Mouse (Mus musculus) megakaryocyte, adult 5-6 weeks (primary cell): ENCODE results near the gene Dlg1. TPM values are rescaled to one million over a fixed set of nuclear protein-coding genes. Genes with fewer than 3 reads are reported as not detected.
A peak's percentile ranks its signal among the peaks of the same experiment; 100 is the strongest.
"Not testable (repeated sequence)": the region's sequence is repeated elsewhere in the genome, so short reads cannot be mapped to it uniquely, and the experiment has no call there.

Source experiments
- ATAC-seq: 2 replicates; pipeline ENCODE4 v1.8.0; 2016; ENCODE audit warnings: mild to moderate bottlenecking, inconsistent platforms; ENCODE audit not compliant: poor library complexity, severe bottlenecking
- total RNA-seq, 2 experiments: library from RNA; stranded (forward) in 1 of 2; stranded (reverse) in 1 of 2; fragments of 153-499, 151-499 nt in 1 of 2; fragments of 221-1000, 200-1000 nt in 1 of 2; gene quantifications; 2 replicates each; pipeline versions ENCODE4 v1.2.3 to v1.2.4; 2015 to 2017

The Dlg1 gene
- total RNA-seq, 2 experiments from 2014 or later, result 22.4 to 48.1 TPM

- not testable (repeated sequence) for ATAC-seq
Observed at GRCm38 (mm10) chr16:31730971-31731370, 67.7 kb downstream of the Dlg1 start.

DNA sequence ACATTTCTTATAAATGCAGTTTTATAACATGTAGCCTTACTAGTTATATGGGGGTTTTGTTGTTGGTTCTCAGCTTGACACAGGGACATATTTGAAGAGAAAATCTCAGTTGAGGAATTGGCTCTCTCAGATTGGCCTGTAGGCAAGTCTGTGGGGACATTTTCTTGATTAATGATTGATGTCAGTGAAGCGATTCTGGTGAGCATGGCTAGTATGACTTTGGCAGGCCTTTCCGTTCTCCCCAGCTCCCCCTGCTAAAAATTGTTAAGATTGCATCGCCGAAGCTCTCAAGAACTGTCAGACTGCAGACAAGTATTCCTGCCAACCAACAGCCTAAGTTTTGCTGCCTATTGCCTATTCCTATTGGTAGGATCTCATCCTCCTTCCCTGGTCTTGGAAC, 73.8 kb downstream of the Dlg1 start:
- no peak for ATAC-seq

- ATAC-seq, result no peak
Observed at GRCm38 (mm10) chr16:31737761-31738160, 74.5 kb downstream of the Dlg1 start.

DNA sequence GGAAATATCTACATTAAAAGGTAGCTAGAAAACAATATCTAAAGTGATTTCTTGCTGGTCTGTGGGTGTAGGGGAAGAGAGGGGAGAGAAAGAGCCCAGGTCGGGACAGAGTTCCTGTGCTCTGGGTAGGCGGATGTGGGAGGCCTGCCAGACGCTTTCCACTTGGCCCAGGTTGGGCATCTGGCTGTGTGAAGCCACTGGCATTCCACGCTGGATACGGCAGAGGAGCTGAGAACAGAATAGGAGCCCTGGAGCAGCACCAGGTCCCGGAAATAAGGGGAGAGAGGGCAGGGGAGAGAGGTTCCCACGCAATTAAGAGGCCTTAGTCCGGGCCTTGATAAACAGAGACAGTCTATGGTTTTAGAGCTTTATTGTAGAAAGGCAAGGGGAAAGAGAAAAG, 77.0 kb downstream of the Dlg1 start:
- no peak for ATAC-seq

DNA sequence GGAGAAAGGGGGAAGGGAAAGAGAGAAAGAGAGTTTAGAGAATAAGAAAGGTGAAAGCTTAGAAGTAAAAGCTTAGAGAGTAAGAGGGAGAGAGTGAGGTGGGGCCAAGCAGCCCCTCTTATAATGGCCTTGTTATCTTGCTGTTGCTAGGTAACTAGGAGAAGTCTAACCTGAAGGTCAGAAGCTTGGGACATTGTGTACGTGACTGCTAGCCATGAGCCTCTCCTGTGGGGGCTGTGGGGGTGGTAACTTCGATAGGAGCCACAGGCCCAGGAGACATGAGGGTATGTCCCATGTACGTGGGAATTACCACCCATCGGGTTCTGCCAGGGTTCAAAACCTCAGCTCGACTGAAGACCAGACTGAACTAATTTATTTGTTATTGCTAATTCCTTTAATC, 77.5 kb downstream of the Dlg1 start:
- no peak for ATAC-seq

DNA sequence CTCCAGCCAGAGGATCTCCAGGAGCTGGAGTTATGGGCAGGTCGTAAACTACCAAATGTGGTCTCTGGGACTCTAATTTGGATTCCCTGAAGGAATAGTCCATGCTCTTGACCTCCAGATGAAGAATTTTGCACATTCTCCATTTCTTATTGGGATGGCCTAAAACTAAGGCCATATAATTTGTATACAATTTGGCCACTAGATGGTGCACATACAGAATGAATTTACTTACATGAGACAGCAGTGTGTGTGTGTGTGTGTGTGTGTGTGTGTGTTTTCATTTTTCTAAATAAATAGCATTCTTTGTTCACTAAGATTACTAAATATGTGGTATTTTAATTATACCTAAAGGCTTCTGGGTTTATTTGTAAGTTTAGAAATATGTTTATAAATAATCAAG, 87.3 kb downstream of the Dlg1 start:
- no peak for ATAC-seq

DNA sequence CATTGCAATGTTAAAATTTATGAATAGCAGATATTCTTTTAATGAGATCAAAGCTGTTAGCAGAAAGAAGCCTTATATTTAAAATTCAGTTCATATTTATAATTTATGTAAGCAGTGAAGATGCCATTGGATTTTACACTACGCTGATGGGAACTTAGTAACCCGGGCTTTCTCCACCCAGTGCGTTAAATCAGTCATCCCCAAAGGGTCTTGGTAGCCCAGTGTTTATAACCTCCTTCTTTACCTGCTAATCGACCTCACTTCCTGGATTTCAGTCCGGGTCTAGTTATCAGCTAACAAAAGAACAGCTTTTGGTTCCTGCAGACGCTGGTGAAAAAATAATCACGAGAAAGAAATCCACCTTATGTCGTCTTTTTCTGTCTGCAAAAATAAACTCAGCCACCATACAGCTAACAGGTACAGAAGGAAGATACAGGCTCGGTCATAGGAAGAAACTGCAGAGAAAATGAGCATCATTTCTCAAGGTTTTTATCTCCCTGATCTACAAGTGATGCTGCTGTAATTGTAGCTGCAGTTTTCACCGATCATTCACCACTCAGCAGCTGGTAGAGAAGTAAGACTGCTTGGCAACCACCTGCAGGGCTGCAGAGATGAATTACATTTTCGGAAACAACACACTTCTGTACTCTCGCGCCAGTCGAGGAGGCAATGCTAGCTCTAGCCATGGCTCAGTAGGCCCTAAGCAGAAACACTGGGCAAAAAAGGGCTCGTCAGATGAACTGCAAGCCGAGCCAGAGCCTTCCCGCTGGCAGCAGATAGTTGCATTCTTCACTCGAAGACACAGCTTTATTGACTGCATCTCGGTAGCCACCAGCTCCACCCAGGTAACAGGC, 91.2 kb downstream of the Dlg1 start:
- 0 out of 2 replicates have a peak, but pooled peaks have one; percentile 15 for ATAC-seq

DNA sequence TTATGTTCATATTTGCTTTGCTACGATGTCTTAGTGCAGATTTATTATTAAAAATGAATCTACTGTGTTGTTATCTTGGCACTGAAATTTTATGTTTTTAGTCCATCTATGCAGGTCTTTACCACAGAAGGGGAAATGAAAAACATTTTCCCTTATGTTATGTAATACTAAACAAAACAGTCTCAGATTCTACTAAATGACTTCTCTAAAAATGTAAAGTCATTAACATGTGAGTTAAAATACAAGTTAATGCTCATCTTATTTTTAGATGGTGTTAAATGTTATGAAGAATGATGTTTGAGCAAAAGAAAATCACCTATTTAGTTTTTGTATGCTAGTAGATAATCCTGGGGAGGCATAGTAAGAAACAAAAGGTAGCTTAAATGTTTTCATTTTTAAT, 91.8 kb downstream of the Dlg1 start:
- peak; percentile 54; the same call in 1 of the 2 replicates for ATAC-seq

DNA sequence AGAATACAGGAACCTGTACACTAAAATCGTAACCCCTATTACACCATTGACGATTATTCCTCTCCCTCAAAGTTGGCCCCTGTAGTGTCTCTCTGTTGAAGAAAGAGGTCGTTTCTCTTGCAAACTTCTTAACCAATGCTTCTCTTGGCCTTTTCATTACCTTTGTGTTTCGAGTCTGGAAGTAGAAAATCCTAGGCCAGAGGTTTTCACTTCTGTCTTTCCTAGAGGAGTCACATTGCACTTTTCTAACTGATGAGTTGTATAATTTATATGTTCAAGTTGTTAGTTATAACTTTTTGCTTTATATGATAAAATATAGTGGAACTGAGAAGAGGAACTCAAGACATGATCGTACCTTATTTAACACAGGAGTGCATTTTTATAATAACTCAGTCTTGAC, 93.2 kb downstream of the Dlg1 start:
- ATAC-seq, result no peak

DNA sequence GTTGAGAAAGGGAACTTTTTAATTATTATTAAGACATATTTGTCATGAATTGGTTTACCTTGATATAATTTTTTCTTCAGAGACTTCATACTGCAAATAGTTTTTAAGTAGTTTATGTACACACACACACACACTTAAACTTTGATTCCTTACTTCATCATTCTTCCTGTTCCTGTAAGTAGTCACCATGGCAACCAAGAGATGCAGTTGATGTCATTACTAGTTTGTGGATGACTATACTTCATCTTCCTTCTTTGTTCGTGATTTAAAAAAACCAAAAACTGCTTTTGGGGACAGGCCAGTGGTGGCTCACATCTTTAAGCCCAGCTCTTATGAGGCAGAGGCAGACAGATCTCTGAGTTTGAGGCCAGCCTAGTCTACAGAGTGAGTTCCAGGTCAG, 94.4 kb downstream of the Dlg1 start:
- ATAC-seq, result no peak

GRCm38 (mm10) chr16:31759416-31759815, 96.2 kb downstream of the Dlg1 start:
- no peak for ATAC-seq

DNA sequence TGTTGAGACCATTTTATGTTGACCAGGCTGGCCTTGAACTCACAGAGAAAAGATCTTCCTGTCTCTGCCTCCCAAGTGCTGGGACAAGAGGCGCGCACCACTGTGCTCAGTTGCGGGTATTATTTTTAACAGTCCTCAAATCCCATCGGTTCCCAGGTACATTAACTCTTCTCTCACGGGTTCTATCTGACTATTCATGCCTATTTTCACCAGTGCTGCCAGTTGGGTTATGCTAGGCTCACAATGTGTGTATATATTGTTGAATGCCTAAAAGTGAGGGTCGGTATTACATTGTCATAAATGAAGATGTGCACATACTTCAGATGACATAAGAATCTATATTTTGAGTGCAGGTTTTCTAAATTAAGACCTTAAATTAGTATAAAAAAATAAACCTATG, 103.1 kb downstream of the Dlg1 start:
- ATAC-seq, result no peak

DNA sequence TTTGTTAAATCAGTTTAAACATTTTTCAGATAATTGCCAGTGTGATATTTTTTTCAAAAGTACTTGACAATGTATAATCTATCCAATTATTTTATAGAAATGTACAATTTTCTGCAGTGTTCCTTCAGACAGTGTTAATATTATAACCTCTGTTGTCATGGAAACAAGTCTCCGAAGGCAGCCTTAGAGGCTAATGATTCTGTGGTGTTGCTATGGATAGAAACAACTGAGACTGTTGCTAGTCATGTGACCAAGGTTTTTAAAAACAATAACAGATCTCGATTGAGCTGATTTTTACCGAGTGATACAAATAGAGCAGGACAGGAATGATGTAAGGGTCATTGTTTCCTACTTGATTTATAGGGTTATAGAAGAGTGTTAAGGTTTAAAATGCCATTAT, 103.5 kb downstream of the Dlg1 start:
- no peak for ATAC-seq

- no peak for ATAC-seq
Observed at GRCm38 (mm10) chr16:31775924-31776323, 112.7 kb downstream of the Dlg1 start.

DNA sequence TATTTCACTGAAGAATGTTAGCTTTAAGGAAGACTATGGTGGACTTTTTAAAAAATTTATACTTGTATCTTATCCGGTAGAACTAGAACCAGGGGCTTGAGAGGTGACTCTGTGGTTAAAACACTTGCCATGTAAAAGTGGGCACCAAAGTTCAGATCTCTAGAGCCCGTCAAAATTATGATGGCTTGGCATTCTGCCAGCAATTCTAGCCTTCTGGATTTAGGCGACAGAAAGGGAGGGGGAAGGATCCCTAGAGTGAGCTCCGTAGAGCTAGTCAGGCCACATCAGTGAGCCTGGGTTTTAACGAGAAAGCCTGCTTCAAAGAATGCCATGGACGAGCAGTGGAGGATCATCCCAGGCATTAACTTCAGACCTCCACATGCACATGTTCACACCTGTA, 117.8 kb downstream of the Dlg1 start:
- ATAC-seq, result no peak

GRCm38 (mm10) chr16:31790056-31790455, 126.8 kb downstream of the Dlg1 start:
- no peak for ATAC-seq

DNA sequence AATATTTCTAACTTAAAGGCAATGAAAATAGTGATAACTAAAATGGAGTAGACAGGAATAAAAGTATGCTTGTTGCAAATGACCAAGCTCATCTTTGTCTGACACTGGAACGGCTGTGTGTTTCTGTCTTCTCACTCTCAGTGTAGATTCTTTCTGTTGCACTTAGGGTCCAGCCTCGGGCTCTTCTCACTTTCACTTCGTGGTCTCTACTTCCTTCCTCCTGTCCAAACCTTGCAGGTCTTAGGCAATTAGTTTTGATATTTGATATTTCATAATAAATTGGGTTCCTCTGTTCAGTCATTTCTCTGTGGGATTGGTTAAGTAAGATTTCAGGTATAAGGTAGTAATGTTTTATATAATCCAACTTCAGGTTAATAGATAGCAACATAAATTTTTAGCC, 140.4 kb downstream of the Dlg1 start:
- peak; percentile 63 for ATAC-seq

DNA sequence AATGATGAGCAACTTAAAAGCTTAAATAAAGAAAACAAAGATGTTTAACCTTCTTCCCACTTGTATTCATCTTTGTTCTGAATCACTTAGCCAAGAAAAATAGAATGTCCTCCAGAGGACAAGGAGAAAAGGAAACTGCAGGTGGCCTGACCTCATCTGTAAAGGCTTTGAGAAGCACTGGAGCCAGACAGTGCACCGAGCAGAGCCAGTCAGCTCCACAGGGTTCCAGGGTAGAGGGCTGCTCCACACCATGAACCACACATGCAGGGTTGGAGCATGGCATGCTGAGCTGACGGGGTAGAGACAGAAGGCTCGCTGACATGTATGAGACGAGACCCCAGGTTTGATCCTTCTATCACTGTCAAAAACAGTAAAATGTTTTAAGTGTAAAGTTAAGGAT, 162.8 kb downstream of the Dlg1 start:
- no peak for ATAC-seq

GRCm38 (mm10) chr16:31830726-31831125, 167.5 kb downstream of the Dlg1 start:
- no peak for ATAC-seq

GRCm38 (mm10) chr16:31832630-31833422, 169.6 kb downstream of the Dlg1 start:
- ATAC-seq, result no peak

- ATAC-seq, result no peak
Observed at GRCm38 (mm10) chr16:31834011-31834584, 170.9 kb downstream of the Dlg1 start.
